Mouse (Mus musculus) limb, embryonic 15.5 days (tissue): Measurements from ENCODE around the gene Zfp747. TPM values are rescaled to one million over a fixed set of nuclear protein-coding genes. Genes with fewer than 3 reads are reported as not detected.

ENCODE experiments used
- polyA plus RNA-seq: library from polyadenylated mRNA; unstranded; fragments of >200 nt; fragmentation: Nextera tagmentation; extraction: Ambion mirVana; gene quantifications from 2 replicates; pipeline ENCODE4 v1.2.1, GENCODE M21; 2015

The Zfp747 gene
- polyA plus RNA-seq, 1 experiment from 2014 or later, result 10.1 TPM

Other genes starting within 250 kb of the Zfp747 start
- gene Spn, start 238.2 kb downstream of the Zfp747 start, polyA plus RNA-seq, result 0.81 and 0.84 TPM in 2 replicates
- gene Cd2bp2, start 180.0 kb downstream of the Zfp747 start, polyA plus RNA-seq, result 53.6 and 55.1 TPM in 2 replicates
- gene Tbc1d10b, start 167.6 kb downstream of the Zfp747 start, polyA plus RNA-seq, result 24.6 and 25.5 TPM in 2 replicates
- gene Mylpf, start 167.2 kb downstream of the Zfp747 start, polyA plus RNA-seq, result 422 and 1,232 TPM in 2 replicates
- gene Zfp553, start 143.0 kb downstream of the Zfp747 start, polyA plus RNA-seq, result 37.3 and 38.4 TPM in 2 replicates
- gene Sept1, start 142.9 kb downstream of the Zfp747 start, polyA plus RNA-seq, result 19.6 and 22.7 TPM in 2 replicates
- gene Zfp771, start 131.8 kb downstream of the Zfp747 start, polyA plus RNA-seq, result 69.7 and 71.7 TPM in 2 replicates
- gene Dctpp1, start 115.3 kb downstream of the Zfp747 start, polyA plus RNA-seq, result 127 and 138 TPM in 2 replicates
- 56.7 and 59.1 TPM in 2 replicates for gene Sephs2, start 102.0 kb downstream of the Zfp747 start, polyA plus RNA-seq
- 1.2 and 1.3 TPM in 2 replicates for gene Itgal, start 79.8 kb downstream of the Zfp747 start, polyA plus RNA-seq
- gene Zfp768, start 30.5 kb downstream of the Zfp747 start, polyA plus RNA-seq, result 14.3 and 16.4 TPM in 2 replicates
- 5.6 and 6.5 TPM in 2 replicates for gene 9130019O22Rik, start 11.1 kb upstream of the Zfp747 start, polyA plus RNA-seq
- gene E430018J23Rik, start 17.6 kb upstream of the Zfp747 start, polyA plus RNA-seq, result 7.5 and 8.1 TPM in 2 replicates
- gene Zfp764, start 30.8 kb upstream of the Zfp747 start, polyA plus RNA-seq, result 9.7 and 9.8 TPM in 2 replicates
- 22.9 and 24.0 TPM in 2 replicates for gene Zfp688, start 46.0 kb upstream of the Zfp747 start, polyA plus RNA-seq
- gene Zfp689, start 73.1 kb upstream of the Zfp747 start, polyA plus RNA-seq, result 9.4 and 9.8 TPM in 2 replicates
- gene Prr14, start 83.6 kb upstream of the Zfp747 start, polyA plus RNA-seq, result 37.4 and 45.2 TPM in 2 replicates
- gene Fbrs, start 103.1 kb upstream of the Zfp747 start, polyA plus RNA-seq, result 13.7 and 16.0 TPM in 2 replicates
- 37.6 and 40.0 TPM in 2 replicates for gene Srcap, start 135.9 kb upstream of the Zfp747 start, polyA plus RNA-seq
- gene Gm42715, start 143.5 kb upstream of the Zfp747 start, polyA plus RNA-seq, result 12.3 and 13.1 TPM in 2 replicates
- gene Tmem265, start 185.3 kb upstream of the Zfp747 start, polyA plus RNA-seq, result 8.7 and 12.1 TPM in 2 replicates
- 39.3 and 41.5 TPM in 2 replicates for gene Phkg2, start 197.3 kb upstream of the Zfp747 start, polyA plus RNA-seq
- gene Ccdc189, start 212.5 kb upstream of the Zfp747 start, polyA plus RNA-seq, result 4.2 and 7.2 TPM in 2 replicates
- 42.9 and 46.1 TPM in 2 replicates for gene Rnf40, start 212.7 kb upstream of the Zfp747 start, polyA plus RNA-seq
- gene Zfp629, start 239.7 kb upstream of the Zfp747 start, polyA plus RNA-seq, result 11.5 and 11.7 TPM in 2 replicates